In genomic region chr9:44489651-44490085, GRCm38 (mm10) we compare ENCODE assay signal across 9 mouse cellular contexts. TPM values are rescaled to one million over a fixed set of nuclear protein-coding genes. Genes with fewer than 3 reads are reported as not detected.
DNase-seq lines count a peak whose midpoint lies in the region; ATAC-seq and TF ChIP-seq lines count a peak whose summit lies in the region.
"Had no signal": no experiment of that assay in that cellular context is flagged by ENCODE, and none has a peak within 500 bp of the region (broad histone marks: within the 10 kb centered on the region; RNA-seq: fewer than 3 reads in every experiment).

No protein-coding gene starts in this region.

- TF ChIP-seq EP300 in lung, postnatal 0 days (IDR thresholded peaks at IDR 0.05): no peak

- 0 out of 2 replicates have a peak, but pooled peaks cover 5% of the 10 kb centered on the region for H3K36me3 ChIP-seq in forebrain, embryonic 14.5 days (ENCODE audit: control insufficient read depth, insufficient read depth, low read length)
- H3K36me3 ChIP-seq in intestine, embryonic 16.5 days (ENCODE audit: control insufficient read depth, insufficient read depth, low read length): no peaks in the 10 kb centered on the region
- no peaks in the 10 kb centered on the region for H3K36me3 ChIP-seq in lung, postnatal 0 days (ENCODE audit: insufficient read depth, low read length)

- H3K27ac ChIP-seq in forebrain, embryonic 14.5 days (ENCODE audit: low read depth, low read length): peak overlapping the region; percentile 74
- H3K27ac ChIP-seq in intestine, embryonic 16.5 days (ENCODE audit: low read length): peak overlapping the region; percentile 94
- peak overlapping the region; percentile 96 for H3K27ac ChIP-seq in lung, postnatal 0 days (ENCODE audit: low read length)

- ATAC-seq in forebrain, embryonic 14.5 days: no peak
- ATAC-seq in intestine, embryonic 16.5 days: no peak
- ATAC-seq in lung, postnatal 0 days: no peak
- ATAC-seq in CD4-positive, CD25-positive, alpha-beta regulatory T cell, adult 4 months: no peak

- peak overlapping the region; percentile 48 for H3K9ac ChIP-seq in forebrain, embryonic 14.5 days (ENCODE audit: low read length)
- peak overlapping the region; percentile 64 for H3K9ac ChIP-seq in intestine, embryonic 16.5 days (ENCODE audit: low read depth, low read length)
- H3K9ac ChIP-seq in lung, postnatal 0 days (replicated peaks; ENCODE audit: low read depth): 0 out of 2 replicates have a peak overlapping the region, but pooled peaks have one; percentile 38

- H3K9me3 ChIP-seq in forebrain, embryonic 14.5 days (replicated peaks; ENCODE audit: control insufficient read depth, low read length): no peaks in the 10 kb centered on the region
- no peaks in the 10 kb centered on the region for H3K9me3 ChIP-seq in intestine, embryonic 16.5 days (ENCODE audit: control insufficient read depth, low read length)
- no peaks in the 10 kb centered on the region for H3K9me3 ChIP-seq in lung, postnatal 0 days (ENCODE audit: low read length)

- peak overlapping the region; percentile 95 for H3K4me2 ChIP-seq in forebrain, embryonic 14.5 days (ENCODE audit: low read length)
- H3K4me2 ChIP-seq in intestine, embryonic 16.5 days (ENCODE audit: low read depth, low read length): peak overlapping the region; percentile 74
- H3K4me2 ChIP-seq in lung, postnatal 0 days (replicated peaks; ENCODE audit: low read depth, low read length): peak overlapping the region; percentile 77

- peak overlapping the region; percentile 3 for H3K4me3 ChIP-seq in forebrain, embryonic 14.5 days (ENCODE audit: low read depth, low read length)
- peak overlapping the region; percentile 35 for H3K4me3 ChIP-seq in intestine, embryonic 16.5 days (ENCODE audit: low read length)
- peak overlapping the region; percentile 25 for H3K4me3 ChIP-seq in lung, postnatal 0 days (ENCODE audit: low read depth, low read length)

- peak; percentile 22; the same call in 1 of the 2 replicates for TF ChIP-seq CTCF in lung, postnatal 0 days (IDR thresholded peaks at IDR 0.05)

- peaks cover 85% of the 10 kb centered on the region for H3K4me1 ChIP-seq in forebrain, embryonic 14.5 days (ENCODE audit: control insufficient read depth, insufficient read depth, low read length)
- H3K4me1 ChIP-seq in intestine, embryonic 16.5 days (ENCODE audit: control insufficient read depth, insufficient read depth, low read length): peaks cover 99% of the 10 kb centered on the region
- peaks cover 74% of the 10 kb centered on the region for H3K4me1 ChIP-seq in lung, postnatal 0 days (ENCODE audit: insufficient read depth, low read depth, low read length)

- no peaks in the 10 kb centered on the region for H3K27me3 ChIP-seq in forebrain, embryonic 14.5 days (replicated peaks; ENCODE audit: control insufficient read depth, insufficient read depth, low read length)
- no peaks in the 10 kb centered on the region for H3K27me3 ChIP-seq in intestine, embryonic 16.5 days (replicated peaks; ENCODE audit: control insufficient read depth, insufficient read depth, low read length)
- H3K27me3 ChIP-seq in lung, postnatal 0 days (replicated peaks; ENCODE audit: insufficient read depth, low read length): no peaks in the 10 kb centered on the region

- DNase-seq in heart, adult 11 months: peak; percentile 92
- no peak for DNase-seq in heart, adult 8-10 months (ENCODE audit: low spot score)
- DNase-seq in brain, adult 2 months (ENCODE audit: low read depth, low spot score): peak; percentile 62
- DNase-seq in forebrain, embryonic 14.5 days (ENCODE audit: low spot score): peak; percentile 68
- peak; percentile 71 for DNase-seq in lung, postnatal 0 days (ENCODE audit: low spot score)
- no peak for DNase-seq in layer of hippocampus, adult 8-10 months (ENCODE audit: low spot score in 2 of 2)

- 2% methylated on average over 17 of the region's 17 CpGs for WGBS in forebrain, embryonic 14.5 days
- WGBS in intestine, embryonic 16.5 days: 20% methylated on average over 17 of the region's 17 CpGs
- WGBS in lung, postnatal 0 days: 14% methylated on average over 17 of the region's 17 CpGs

RNA-seq across cellular contexts. Expression of gene Bcl9l, which starts 7.0 kb away (rescaled TPM):
- total RNA-seq in heart, adult 8-10 months (2022): 10 to 100 TPM; 51.6 to 56.9 (median 53.9) TPM
- polyA plus RNA-seq in forebrain, embryonic 14.5 days (2014; fragmentation: Nextera tagmentation; extraction: Ambion mirVana): 9.9 and 13.4 TPM in 2 replicates
- polyA plus RNA-seq in intestine, embryonic 16.5 days (2015; fragmentation: Nextera tagmentation; extraction: Ambion mirVana): 5.1 and 5.9 TPM in 2 replicates
- polyA plus RNA-seq in lung, postnatal 0 days (2015; fragmentation: Nextera tagmentation; extraction: Ambion mirVana): 10.7 and 12.3 TPM in 2 replicates
- polyA plus RNA-seq in CD4-positive, CD25-positive, alpha-beta regulatory T cell, adult 4 months (2017; shearing (Covaris generic)): 10 to 100 TPM; 13.3 to 17.6 TPM
- total RNA-seq in layer of hippocampus, adult 8-10 months (2022): 10 to 100 TPM; 61.8 to 68.3 (median 64.9) TPM

RNA-seq across cellular contexts. Expression of gene Upk2, which starts 34.9 kb away (rescaled TPM):
- total RNA-seq in heart, adult 8-10 months (2022): under 1 TPM in 2 of 4 experiments, not detected in 2; 0.26 to 0.28 TPM
- polyA plus RNA-seq in forebrain, embryonic 14.5 days (2014; fragmentation: Nextera tagmentation; extraction: Ambion mirVana): not detected in 2 replicates
- 0.61 and 0.80 TPM in 2 replicates for polyA plus RNA-seq in intestine, embryonic 16.5 days (2015; fragmentation: Nextera tagmentation; extraction: Ambion mirVana)
- polyA plus RNA-seq in lung, postnatal 0 days (2015; fragmentation: Nextera tagmentation; extraction: Ambion mirVana): 2.2 and 2.3 TPM in 2 replicates
- not detected for polyA plus RNA-seq in CD4-positive, CD25-positive, alpha-beta regulatory T cell, adult 4 months (2017; shearing (Covaris generic))
- total RNA-seq in layer of hippocampus, adult 8-10 months (2022): not detected
- total RNA-seq: heart, postnatal 14 days had no signal

RNA-seq across cellular contexts. Expression of gene Foxr1, which starts 48.7 kb away (rescaled TPM):
- not detected for total RNA-seq in heart, adult 8-10 months (2022)
- not detected in 2 replicates for polyA plus RNA-seq in forebrain, embryonic 14.5 days (2014; fragmentation: Nextera tagmentation; extraction: Ambion mirVana)
- not detected in 2 replicates for polyA plus RNA-seq in intestine, embryonic 16.5 days (2015; fragmentation: Nextera tagmentation; extraction: Ambion mirVana)
- not detected in 2 replicates for polyA plus RNA-seq in lung, postnatal 0 days (2015; fragmentation: Nextera tagmentation; extraction: Ambion mirVana)
- polyA plus RNA-seq in CD4-positive, CD25-positive, alpha-beta regulatory T cell, adult 4 months (2017; shearing (Covaris generic)): under 1 TPM in 1 of 2 experiments, not detected in 1; 0.43 TPM
- total RNA-seq in layer of hippocampus, adult 8-10 months (2022): not detected
- total RNA-seq: heart, postnatal 14 days had no signal

Comparison
In these comparisons a context has a peak if more than half of its experiments do, and no peak if none do; other contexts are left out.
1. DNase-seq: peak in heart, adult 11 months (single experiment), brain, adult 2 months (single experiment), forebrain, embryonic 14.5 days (single experiment) and lung, postnatal 0 days (single experiment); none in heart, adult 8-10 months (single experiment) and layer of hippocampus, adult 8-10 months (0 of 2).
2. Peak in every context shown above with its lines, with median percentiles within 50 percentile points of each other: H3K27ac ChIP-seq, H3K4me2 ChIP-seq, H3K4me3 ChIP-seq and H3K9ac ChIP-seq.